Mouse (Mus musculus) splenic B cell, adult 2 months (primary cell): Measurements from ENCODE around the gene Rfx8.
A peak's percentile ranks its signal among the peaks of the same experiment; 100 is the strongest.
"Not testable (repeated sequence)": the region's sequence is repeated elsewhere in the genome, so short reads cannot be mapped to it uniquely, and the experiment has no call there.

Source experiments
- DNase-seq: peaks from one replicate; pipeline ENCODE4 v3.0.0-alpha.2; 2011; ENCODE audit warnings: low read depth, low spot score
- H3K27me3 ChIP-seq: 2 replicates; pipeline ENCODE4 v1.6.1; 2012; ENCODE audit warnings: mild to moderate bottlenecking, low read length, moderate library complexity, mixed read lengths; ENCODE audit not compliant: control insufficient read depth, poor library complexity, insufficient read depth, severe bottlenecking
- H3K36me3 ChIP-seq: 2 replicates; pipeline ENCODE4 v1.6.1; 2012; ENCODE audit warnings: mild to moderate bottlenecking, low read length, moderate library complexity, mixed read lengths; ENCODE audit not compliant: control insufficient read depth, poor library complexity, insufficient read depth, severe bottlenecking

Gene Rfx8

GRCm38 (mm10) chr1:39688573-39688972 lies 32.2 kb downstream of the Rfx8 start:
- no peaks in the 10 kb centered on the region for H3K36me3 ChIP-seq
- no peak for DNase-seq
- H3K27me3 ChIP-seq: no peaks in the 10 kb centered on the region

GRCm38 (mm10) chr1:39687279-39687678 lies 33.5 kb downstream of the Rfx8 start:
- no peaks in the 10 kb centered on the region for H3K27me3 ChIP-seq

GRCm38 (mm10) chr1:39685841-39686240 lies 35.0 kb downstream of the Rfx8 start:
- Histone ChIP-seq H3K36me3 (no peaks in the 10 kb centered on the region), H3K27me3 (no peaks in the 10 kb centered on the region)
- peak; percentile 72 for DNase-seq

More at GRCm38 (mm10) chr1:39687279-39687678, 33.5 kb downstream of the Rfx8 start:
- H3K36me3 ChIP-seq: no peaks in the 10 kb centered on the region
- no peak for DNase-seq

- Histone ChIP-seq H3K36me3 (no peaks in the 10 kb centered on the region), H3K27me3 (no peaks in the 10 kb centered on the region)
- no peak for DNase-seq
Measured at GRCm38 (mm10) chr1:39681638-39682037, 39.2 kb downstream of the Rfx8 start.

- Histone ChIP-seq H3K27me3 (no peaks in the 10 kb centered on the region), H3K36me3 (no peaks in the 10 kb centered on the region)
- peak; percentile 22 for DNase-seq
Measured at GRCm38 (mm10) chr1:39680546-39680945, 40.3 kb downstream of the Rfx8 start.

- Histone ChIP-seq H3K27me3 (no peaks in the 10 kb centered on the region), H3K36me3 (no peaks in the 10 kb centered on the region)
- no peak for DNase-seq
Measured at GRCm38 (mm10) chr1:39678883-39679282, 41.9 kb downstream of the Rfx8 start.

GRCm38 (mm10) chr1:39676221-39676876 lies 44.4 kb downstream of the Rfx8 start:
- H3K27me3 ChIP-seq: no peaks in the 10 kb centered on the region
- no peaks in the 10 kb centered on the region for H3K36me3 ChIP-seq
- DNase-seq: no peak

GRCm38 (mm10) chr1:39672362-39673105 lies 48.3 kb downstream of the Rfx8 start:
- DNase-seq: no peak
- H3K36me3 ChIP-seq: no peaks in the 10 kb centered on the region
- H3K27me3 ChIP-seq: no peaks in the 10 kb centered on the region

GRCm38 (mm10) chr1:39670211-39670935 lies 50.4 kb downstream of the Rfx8 start:
- Histone ChIP-seq H3K27me3 (no peaks in the 10 kb centered on the region; the same call in 1 of the 2 replicates), H3K36me3 (no peaks in the 10 kb centered on the region)
- no peak for DNase-seq

GRCm38 (mm10) chr1:39666751-39667252 lies 54.0 kb downstream of the Rfx8 start:
- H3K36me3 ChIP-seq: no peaks in the 10 kb centered on the region
- no peak for DNase-seq
- H3K27me3 ChIP-seq: no peaks in the 10 kb centered on the region; the same call in 1 of the 2 replicates

GRCm38 (mm10) chr1:39664039-39664625 lies 56.7 kb downstream of the Rfx8 start:
- DNase-seq: no peak
- H3K36me3 ChIP-seq: no peaks in the 10 kb centered on the region
- H3K27me3 ChIP-seq: no peaks in the 10 kb centered on the region; the same call in 1 of the 2 replicates

- DNase-seq: no peak
- Histone ChIP-seq H3K27me3 (no peaks in the 10 kb centered on the region; the same call in 1 of the 2 replicates), H3K36me3 (no peaks in the 10 kb centered on the region)
Measured at GRCm38 (mm10) chr1:39663050-39663449, 57.7 kb downstream of the Rfx8 start.

- no peaks in the 10 kb centered on the region for H3K36me3 ChIP-seq
- DNase-seq: no peak
Measured at GRCm38 (mm10) chr1:39656976-39657529, 63.7 kb downstream of the Rfx8 start.

GRCm38 (mm10) chr1:39654901-39655300 lies 65.9 kb downstream of the Rfx8 start:
- not testable (repeated sequence) for H3K27me3 ChIP-seq, H3K36me3 ChIP-seq, DNase-seq

More at GRCm38 (mm10) chr1:39656976-39657529, 63.7 kb downstream of the Rfx8 start:
- no peaks in the 10 kb centered on the region; the same call in 1 of the 2 replicates for H3K27me3 ChIP-seq
